Mouse (Mus musculus) embryonic fibroblast, embryonic 13.5 days (primary cell): ENCODE measurements around the gene Lhx5. TPM values are rescaled to one million over a fixed set of nuclear protein-coding genes. Genes with fewer than 3 reads are reported as not detected.

Source experiments
- H3K27ac ChIP-seq: 2 replicates; pipeline ENCODE4 v1.5.1; 2012; ENCODE audit warnings: low read length, control low read depth, inconsistent platforms; ENCODE audit not compliant: insufficient read depth
- H3K4me1 ChIP-seq: 2 replicates; pipeline ENCODE4 v1.6.1; 2011; ENCODE audit warnings: low read length; ENCODE audit not compliant: control insufficient read depth, insufficient read depth
- H3K4me3 ChIP-seq: 2 replicates; pipeline ENCODE4 v1.5.1; 2011; ENCODE audit warnings: mild to moderate bottlenecking, control low read depth, low read length; ENCODE audit not compliant: insufficient read depth
- CTCF ChIP-seq: IDR thresholded peaks from 2 replicates; pipeline ENCODE4 v1.5.1; 2011; ENCODE audit warnings: mild to moderate bottlenecking, control low read depth, low read length, moderate library complexity, borderline replicate concordance; ENCODE audit not compliant: insufficient read depth
- POLR2A ChIP-seq: IDR thresholded peaks from 2 replicates; pipeline ENCODE4 v1.6.1; 2011; ENCODE audit warnings: low read depth, mild to moderate bottlenecking, control low read depth, low read length, moderate library complexity
- polyA plus RNA-seq: library from polyadenylated mRNA; stranded (reverse); fragments of >200 nt; gene quantifications from 2 replicates; pipeline ENCODE4 v1.2.4, GENCODE M21; 2011; ENCODE audit warnings: low read depth; ENCODE audit not compliant: missing spikeins, insufficient read length

Lhx5 gene
- polyA plus RNA-seq, 1 experiment = not detected

- Histone ChIP-seq H3K4me1 (no peaks in the 10 kb centered on the region), H3K27ac (no peak overlapping the region), H3K4me3 (no peak overlapping the region)
- TF ChIP-seq CTCF (no peak), POLR2A (no peak)
These were observed 21.8 kb upstream of the Lhx5 start for GRCm38 (mm10) chr5:120409385-120410378.

GRCm38 (mm10) chr5:120413436-120413835 lies 18.1 kb upstream of the Lhx5 start:
- Histone ChIP-seq H3K4me1 (no peaks in the 10 kb centered on the region), H3K27ac (no peak overlapping the region), H3K4me3 (no peak overlapping the region)
- TF ChIP-seq CTCF (no peak), POLR2A (no peak)

- Histone ChIP-seq H3K4me3 (no peak overlapping the region), H3K27ac (no peak overlapping the region), H3K4me1 (no peaks in the 10 kb centered on the region)
- no peak for TF ChIP-seq POLR2A
- TF ChIP-seq CTCF = no peak
These were observed 11.4 kb upstream of the Lhx5 start for GRCm38 (mm10) chr5:120420106-120420505.

- Histone ChIP-seq H3K4me1 (no peaks in the 10 kb centered on the region), H3K27ac (no peak overlapping the region), H3K4me3 (no peak overlapping the region)
- no peak for TF ChIP-seq POLR2A
- TF ChIP-seq CTCF = no peak
These were observed 7.5 kb upstream of the Lhx5 start for GRCm38 (mm10) chr5:120424039-120424438.

- H3K4me3 ChIP-seq = no peak overlapping the region
These were observed 6.8 kb upstream of the Lhx5 start for GRCm38 (mm10) chr5:120424657-120425056.

GRCm38 (mm10) chr5:120425711-120426110 lies 5.8 kb upstream of the Lhx5 start:
- Histone ChIP-seq H3K27ac (no peak overlapping the region), H3K4me3 (no peak overlapping the region), H3K4me1 (no peaks in the 10 kb centered on the region)
- TF ChIP-seq POLR2A (no peak), CTCF (no peak)

More at GRCm38 (mm10) chr5:120424657-120425056, 6.8 kb upstream of the Lhx5 start:
- no peak overlapping the region for H3K27ac ChIP-seq
- TF ChIP-seq CTCF (no peak), POLR2A (no peak)
- H3K4me1 ChIP-seq = no peaks in the 10 kb centered on the region

GRCm38 (mm10) chr5:120426572-120426971 lies 4.9 kb upstream of the Lhx5 start:
- Histone ChIP-seq H3K27ac (no peak overlapping the region), H3K4me1 (no peaks in the 10 kb centered on the region), H3K4me3 (no peak overlapping the region)
- TF ChIP-seq CTCF (no peak), POLR2A (no peak)

GRCm38 (mm10) chr5:120427451-120427938 lies 4.0 kb upstream of the Lhx5 start:
- Histone ChIP-seq H3K27ac (no peak overlapping the region), H3K4me3 (no peak overlapping the region), H3K4me1 (no peaks in the 10 kb centered on the region)
- TF ChIP-seq CTCF = no peak
- TF ChIP-seq POLR2A = no peak

- no peak overlapping the region for H3K4me3 ChIP-seq
- H3K4me1 ChIP-seq = no peaks in the 10 kb centered on the region
- TF ChIP-seq POLR2A (no peak), CTCF (no peak)
- no peak overlapping the region for H3K27ac ChIP-seq
These were observed 3.2 kb upstream of the Lhx5 start for GRCm38 (mm10) chr5:120428189-120428838.

- TF ChIP-seq POLR2A = no peak
- no peak for TF ChIP-seq CTCF
- Histone ChIP-seq H3K27ac (no peak overlapping the region), H3K4me3 (no peak overlapping the region), H3K4me1 (no peaks in the 10 kb centered on the region)
These were observed 2.5 kb upstream of the Lhx5 start for GRCm38 (mm10) chr5:120428990-120429389.
